Mouse (Mus musculus) ES-Bruce4 (cell line): ENCODE measurements around the gene Dync1i1.

Experiments used
- CTCF ChIP-seq: IDR thresholded peaks from one replicate; pipeline ENCODE4 v1.8.1; 2011; ENCODE audit warnings: low read depth, low read length
- EP300 ChIP-seq: IDR thresholded peaks from 2 replicates; pipeline ENCODE4 v1.6.1; 2011; ENCODE audit warnings: low read depth, low read length; ENCODE audit not compliant: insufficient read depth

- no peak for TF ChIP-seq EP300
- TF ChIP-seq CTCF = no peak
Measured at GRCm38 (mm10) chr6:5991243-5991642, 265.8 kb downstream of the Dync1i1 start.
